Mouse (Mus musculus) kidney, adult 8-10 months (tissue): ENCODE results near the gene Olfr890.
"Not testable (repeated sequence)": the region's sequence is repeated elsewhere in the genome, so short reads cannot be mapped to it uniquely, and the experiment has no call there.

Source experiments
- DNase-seq, 2 experiments: peaks; one replicate each; pipeline ENCODE4 v3.0.0; 2022

Olfr890 gene

DNA sequence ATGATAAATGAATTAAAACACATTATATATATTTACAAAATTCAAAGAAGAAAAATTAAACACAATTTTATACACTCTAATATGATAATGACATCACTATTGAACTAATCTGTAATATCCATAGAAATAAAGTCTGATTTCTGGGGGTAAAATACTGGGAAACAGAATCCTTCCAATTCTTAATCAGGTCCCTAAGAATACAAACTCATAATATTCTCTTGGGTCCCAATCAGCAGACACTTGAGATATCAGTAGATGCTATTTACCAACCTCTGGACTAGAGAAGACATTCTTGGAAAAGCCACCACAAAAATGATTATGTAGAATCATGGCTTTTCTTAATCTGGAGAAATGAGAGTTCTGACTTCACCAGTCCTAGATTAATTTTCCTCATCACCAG is at the start of gene Olfr890:
Gene Olfr890 (plus strand): TSS at position 301 of the 400 bp plus-strand sequence.
- DNase-seq = no peak

DNA sequence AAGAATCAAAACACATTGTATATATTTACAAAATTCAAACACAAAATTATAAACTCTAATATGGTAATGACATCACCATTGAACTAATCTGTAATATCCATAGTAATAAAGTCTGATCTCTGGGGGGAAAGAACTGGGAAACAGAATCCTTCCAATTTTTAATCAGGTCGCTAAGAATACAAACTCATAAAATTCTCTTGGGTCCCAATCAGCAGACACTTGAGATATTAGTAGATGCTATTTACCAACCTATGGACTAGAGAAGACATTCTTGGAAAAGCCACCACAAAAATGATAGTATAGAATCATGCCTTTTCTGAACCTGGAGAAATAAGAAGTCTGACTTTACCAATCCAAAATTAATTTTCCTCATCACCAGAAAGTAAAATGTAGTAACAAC is 34.5 kb upstream of the Olfr890 start, which contains the start of gene Olfr888:
Gene Olfr888 (plus strand): TSS at position 301 of the 400 bp plus-strand sequence.
- no peak for DNase-seq

DNA sequence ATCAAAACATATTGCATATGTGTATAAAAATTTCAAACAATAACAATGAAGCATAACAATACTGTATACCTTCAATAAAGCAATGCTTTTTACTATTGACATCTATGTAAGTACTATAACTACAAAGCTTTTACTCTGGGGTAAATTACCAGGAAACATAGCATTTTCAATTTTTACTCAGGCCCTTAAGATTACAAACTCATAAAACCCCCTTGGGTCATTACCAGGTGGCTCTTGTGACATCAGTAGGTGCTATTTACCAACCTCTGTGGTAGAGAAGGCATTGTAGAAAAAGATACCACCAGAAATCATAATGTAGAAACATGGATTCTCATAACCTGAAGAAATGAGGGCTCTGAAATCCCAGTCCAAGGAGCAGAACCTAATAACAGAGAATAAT is 27.4 kb upstream of the Olfr890 start, which contains the start of gene Olfr889:
Gene Olfr889 (plus strand): TSS at position 301 of the 400 bp plus-strand sequence.
- no peak for DNase-seq

DNA sequence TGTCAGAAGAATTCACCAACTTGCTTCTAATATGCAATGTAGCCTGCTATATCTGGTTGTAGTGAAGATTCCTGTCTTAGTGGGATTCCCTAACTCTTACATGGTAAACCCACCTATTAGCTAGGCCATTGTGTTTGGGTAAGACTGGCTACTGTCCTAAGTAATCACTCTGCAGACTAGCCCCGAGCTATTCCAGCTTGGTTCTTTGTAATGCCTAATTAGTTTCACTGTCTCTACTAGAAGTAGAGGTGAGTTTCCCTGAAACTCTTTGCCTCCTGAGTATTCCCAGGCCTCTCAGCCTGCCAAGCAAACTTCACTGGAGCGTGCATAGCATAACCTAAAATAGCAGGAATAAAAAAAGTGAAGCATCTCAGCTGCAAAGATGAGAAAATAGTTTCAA is 26.0 kb downstream of the Olfr890 start:
- DNase-seq = not testable (repeated sequence)

DNA sequence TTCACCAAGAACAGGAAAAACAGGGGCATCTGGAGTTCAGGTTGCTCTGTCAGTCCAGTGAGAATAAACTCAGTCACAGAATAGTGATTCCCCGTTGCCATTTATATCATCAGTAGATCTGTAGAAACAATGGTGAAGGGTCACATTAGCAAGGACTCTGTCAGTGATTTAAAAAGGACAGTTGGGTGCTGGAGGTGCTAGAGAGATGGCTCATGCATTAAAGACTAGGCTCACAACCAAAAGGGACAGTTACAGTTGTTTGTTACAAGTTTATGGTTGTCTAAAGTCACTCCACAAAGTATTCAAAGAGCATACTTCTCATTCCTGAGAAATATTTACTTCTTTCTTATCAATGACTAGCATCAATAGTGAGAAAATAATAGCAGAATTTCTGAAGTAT is 38.4 kb downstream of the Olfr890 start, which contains the start of gene Olfr891:
Gene Olfr891 (minus strand): TSS at position 101 of the 400 bp plus-strand sequence.
- DNase-seq = no peak
